Comparison of ENCODE assay signal across 10 mouse cellular contexts in genomic region chr3:129683060-129683679, GRCm38 (mm10).
DNase-seq lines count a peak whose midpoint lies in the region; TF ChIP-seq lines count a peak whose summit lies in the region.
"Had no signal": no experiment of that assay in that cellular context is flagged by ENCODE, and none has a peak within 500 bp of the region (broad histone marks: within the 10 kb centered on the region; RNA-seq: fewer than 3 reads in every experiment).

No protein-coding gene starts in this region.

- DNase-seq in heart, postnatal 14 days, result peak; percentile 16 to 19
- no peak for DNase-seq in heart, adult 9 months (ENCODE audit: low spot score in 2 of 2)
- DNase-seq in retina, postnatal 1 day, result peak; percentile 14
- DNase-seq in retina, embryonic 14.5 days (ENCODE audit: low spot score), result no peak
- DNase-seq in thymus, postnatal 14 days, result peak; percentile 47
- no peak for DNase-seq in urinary bladder, adult 18-20 months (ENCODE audit: low spot score in 2 of 2)
- no peak for DNase-seq in urinary bladder, postnatal 14 days (ENCODE audit: low spot score)
- DNase-seq: liver, embryonic 13.5 days had no signal

- TF ChIP-seq CTCF in bone marrow macrophage, adult 2 months (IDR thresholded peaks at IDR 0.05; ENCODE audit: low read depth, low read length), result peak; percentile 43; the same call in 1 of the 2 replicates

- H3K4me1 ChIP-seq in bone marrow macrophage, adult 2 months (ENCODE audit: control insufficient read depth, insufficient read depth, low read length), result no peaks in the 10 kb centered on the region
- H3K4me1 ChIP-seq: hindbrain, embryonic 13.5 days; liver, embryonic 13.5 days had no signal

- intact Hi-C loops in heart, postnatal 14 days (cut with DNase I), result no loop called here

- H3K4me3 ChIP-seq in bone marrow macrophage, adult 2 months (ENCODE audit: insufficient read depth, low read length), result no peak overlapping the region
- H3K4me3 ChIP-seq: hindbrain, embryonic 13.5 days; liver, embryonic 13.5 days had no signal

- H3K27ac ChIP-seq in bone marrow macrophage, adult 2 months (ENCODE audit: insufficient read depth, low read depth, low read length), result no peak overlapping the region
- H3K27ac ChIP-seq: hindbrain, embryonic 13.5 days; liver, embryonic 13.5 days had no signal

- no peak for TF ChIP-seq POLR2A in bone marrow macrophage, adult 2 months (IDR thresholded peaks at IDR 0.05; ENCODE audit: borderline replicate concordance, low read depth, low read length)

Comparison
In these comparisons a context has a peak if more than half of its experiments do, and no peak if none do; other contexts are left out.
1. DNase-seq: peak in heart, postnatal 14 days (2 of 2), retina, postnatal 1 day (single experiment) and thymus, postnatal 14 days (single experiment); none in heart, adult 9 months (0 of 2), retina, embryonic 14.5 days (single experiment), urinary bladder, adult 18-20 months (0 of 2) and urinary bladder, postnatal 14 days (single experiment).